Mouse (Mus musculus) hindbrain, embryonic 11.5 days (tissue): ENCODE data around the gene Hyal2. TPM values are rescaled to one million over a fixed set of nuclear protein-coding genes. Genes with fewer than 3 reads are reported as not detected.
A peak's percentile ranks its signal among the peaks of the same experiment; 100 is the strongest.

Experiments used
- ATAC-seq: fragments of 200-750 bp; cut with Nextera tagmentation; 2 replicates; pipeline ENCODE4 v1.8.0; 2017; ENCODE audit warnings: mild to moderate bottlenecking, moderate TSS enrichment, moderate library complexity; ENCODE audit not compliant: low FRiP score
- DNase-seq: peaks from one replicate; pipeline ENCODE4 v3.0.0-alpha.2; 2015; ENCODE audit warnings: low spot score
- H3K27ac ChIP-seq: fragments of 300-500 bp; sonication (generic); 2 replicates; pipeline ENCODE4 v1.5.1; 2014; ENCODE audit warnings: mild to moderate bottlenecking, low read depth, low read length
- H3K27me3 ChIP-seq: fragments of 300-500 bp; sonication (generic); 2 replicates; pipeline ENCODE4 v1.6.1; 2014; ENCODE audit warnings: mild to moderate bottlenecking, low read length, moderate library complexity, mixed read lengths; ENCODE audit not compliant: control insufficient read depth, insufficient read depth
- H3K36me3 ChIP-seq: fragments of 300-500 bp; sonication (generic); 2 replicates; pipeline ENCODE4 v1.6.1; 2014; ENCODE audit warnings: mild to moderate bottlenecking, low read length, moderate library complexity, mixed read lengths; ENCODE audit not compliant: control insufficient read depth, insufficient read depth
- H3K4me1 ChIP-seq: fragments of 300-500 bp; sonication (generic); replicated peaks from 2 replicates; pipeline ENCODE4 v1.6.1; 2014; ENCODE audit warnings: low read length, mixed read lengths; ENCODE audit not compliant: control insufficient read depth, insufficient read depth
- H3K4me2 ChIP-seq: fragments of 300-500 bp; sonication (generic); replicated peaks from 2 replicates; pipeline ENCODE4 v1.6.1; 2014; ENCODE audit warnings: mild to moderate bottlenecking, low read depth, low read length
- H3K4me3 ChIP-seq: fragments of 300-500 bp; sonication (generic); 2 replicates; pipeline ENCODE4 v1.5.1; 2014; ENCODE audit warnings: low read depth, low read length
- H3K9ac ChIP-seq: fragments of 300-500 bp; sonication (generic); 2 replicates; pipeline ENCODE4 v1.6.1; 2014; ENCODE audit warnings: low read depth, low read length
- H3K9me3 ChIP-seq: fragments of 300-500 bp; sonication (generic); 2 replicates; pipeline ENCODE4 v1.6.1; 2016; ENCODE audit warnings: low read length; ENCODE audit not compliant: control insufficient read depth
- WGBS: fragments of 180-500 bp; shearing (Covaris S2); extraction: QIAGEN DNeasy Blood & Tissue Kit; methylation state at CpG from one replicate; pipeline ENCODE4 v1.1.7; 2014; 5-methylcytosine and 5-hydroxymethylcytosine counted together
- polyA plus RNA-seq: library from polyadenylated mRNA; unstranded; fragments of >200 nt; fragmentation: Nextera tagmentation; extraction: Ambion mirVana; gene quantifications from 2 replicates; pipeline ENCODE4 v1.2.1, GENCODE M21; 2014

Hyal2 gene
- polyA plus RNA-seq, 1 experiment from 2014 or later = 123 TPM

- Histone ChIP-seq H3K27ac (no peak overlapping the region), H3K4me2 (no peak overlapping the region; the same call in 1 of the 2 replicates)
- WGBS = 96% methylated on average over 10 of the region's 10 CpGs
Observed at GRCm38 (mm10) chr9:107577871-107578270, 10.1 kb downstream of the Hyal2 start.

GRCm38 (mm10) chr9:107578587-107578986 lies 10.8 kb downstream of the Hyal2 start, which contains the start of gene Naa80:
TSS of gene Naa80 (plus strand) at chr9:107578887.
- no peak for ATAC-seq
- Histone ChIP-seq H3K4me1 (peaks cover 7% of the 10 kb centered on the region), H3K9ac (no peak within 1 kb of the TSS), H3K4me3 (no peak within 1 kb of the TSS), H3K4me2 (no peak within 1 kb of the TSS; the same call in 1 of the 2 replicates), H3K27me3 (no peaks in the 10 kb centered on the region), H3K27ac (no peak within 1 kb of the TSS), H3K9me3 (no peaks in the 10 kb centered on the region), H3K36me3 (peaks cover 7% of the 10 kb centered on the region; the same call in 1 of the 2 replicates)
- no peak for DNase-seq
- 86% methylated on average over 3 of the region's 3 CpGs for WGBS

More at GRCm38 (mm10) chr9:107577871-107578270, 10.1 kb downstream of the Hyal2 start:
- no peak overlapping the region for H3K9ac ChIP-seq
- H3K9me3 ChIP-seq = no peaks in the 10 kb centered on the region
- H3K4me3 ChIP-seq = no peak overlapping the region
- H3K36me3 ChIP-seq = peaks cover 11% of the 10 kb centered on the region; the same call in 1 of the 2 replicates
- no peaks in the 10 kb centered on the region for H3K27me3 ChIP-seq
- DNase-seq (no peak), ATAC-seq (no peak)
- H3K4me1 ChIP-seq = peaks cover 7% of the 10 kb centered on the region

GRCm38 (mm10) chr9:107579023-107579900 lies 11.5 kb downstream of the Hyal2 start:
- no peak overlapping the region for H3K9ac ChIP-seq
- H3K4me1 ChIP-seq = peaks cover 7% of the 10 kb centered on the region
- no peak overlapping the region for H3K27ac ChIP-seq
- no peaks in the 10 kb centered on the region for H3K9me3 ChIP-seq
- no peak overlapping the region for H3K4me3 ChIP-seq
- 96% methylated on average over 14 of the region's 14 CpGs for WGBS
- ATAC-seq (no peak), DNase-seq (no peak)
- H3K27me3 ChIP-seq = no peaks in the 10 kb centered on the region
- no peak overlapping the region for H3K4me2 ChIP-seq
- H3K36me3 ChIP-seq = peaks cover 4% of the 10 kb centered on the region; the same call in 1 of the 2 replicates

GRCm38 (mm10) chr9:107580501-107581317 lies 13.0 kb downstream of the Hyal2 start, which contains the start of gene Hyal3:
TSS of gene Hyal3 (plus strand) at chr9:107580818.
- DNase-seq (peak; percentile 81), ATAC-seq (peak; percentile 66)
- Histone ChIP-seq H3K27me3 (no peaks in the 10 kb centered on the region), H3K4me1 (peaks cover 7% of the 10 kb centered on the region), H3K9ac (peak within 1 kb of the TSS; percentile 84), H3K4me2 (peak within 1 kb of the TSS; percentile 71), H3K36me3 (no peaks in the 10 kb centered on the region), H3K9me3 (no peaks in the 10 kb centered on the region), H3K4me3 (peak within 1 kb of the TSS; percentile 58), H3K27ac (peak within 1 kb of the TSS; percentile 47)
- 1% methylated on average over 32 of the region's 32 CpGs for WGBS

- no peaks in the 10 kb centered on the region for H3K27me3 ChIP-seq
- no peak for ATAC-seq
- H3K36me3 ChIP-seq = no peaks in the 10 kb centered on the region
- no peaks in the 10 kb centered on the region for H3K9me3 ChIP-seq
- WGBS = 76% methylated on average over 4 of the region's 4 CpGs
- H3K4me2 ChIP-seq = peak overlapping the region; percentile 71
- peaks cover 7% of the 10 kb centered on the region for H3K4me1 ChIP-seq
- H3K27ac ChIP-seq = no peak overlapping the region
- H3K9ac ChIP-seq = no peak overlapping the region
- H3K4me3 ChIP-seq = peak overlapping the region; percentile 58
- no peak for DNase-seq
Observed at GRCm38 (mm10) chr9:107581584-107581983, 13.8 kb downstream of the Hyal2 start.

GRCm38 (mm10) chr9:107582509-107583062 lies 14.8 kb downstream of the Hyal2 start:
- H3K9me3 ChIP-seq = no peaks in the 10 kb centered on the region
- ATAC-seq = no peak
- 92% methylated on average over 7 of the region's 7 CpGs for WGBS

GRCm38 (mm10) chr9:107583174-107583573 lies 15.4 kb downstream of the Hyal2 start:
- DNase-seq (no peak), ATAC-seq (no peak)
- Histone ChIP-seq H3K9me3 (no peaks in the 10 kb centered on the region), H3K4me3 (no peak overlapping the region), H3K4me1 (peaks cover 6% of the 10 kb centered on the region; the same call in 1 of the 2 replicates), H3K27me3 (no peaks in the 10 kb centered on the region), H3K27ac (no peak overlapping the region), H3K4me2 (no peak overlapping the region), H3K36me3 (no peaks in the 10 kb centered on the region), H3K9ac (no peak overlapping the region)
- 91% methylated on average over 14 of the region's 14 CpGs for WGBS

More at GRCm38 (mm10) chr9:107582509-107583062, 14.8 kb downstream of the Hyal2 start:
- Histone ChIP-seq H3K36me3 (no peaks in the 10 kb centered on the region), H3K9ac (no peak overlapping the region), H3K4me3 (no peak overlapping the region), H3K4me1 (peaks cover 7% of the 10 kb centered on the region), H3K27ac (no peak overlapping the region), H3K27me3 (no peaks in the 10 kb centered on the region), H3K4me2 (no peak overlapping the region; the same call in 1 of the 2 replicates)
- DNase-seq = no peak

- no peaks in the 10 kb centered on the region for H3K27me3 ChIP-seq
- DNase-seq = no peak
- ATAC-seq = no peak
- no peaks in the 10 kb centered on the region for H3K9me3 ChIP-seq
- WGBS = 89% methylated on average over 5 of the region's 5 CpGs
- H3K36me3 ChIP-seq = 0 out of 2 replicates have a peak, but pooled peaks cover 2% of the 10 kb centered on the region
- no peak overlapping the region for H3K9ac ChIP-seq
- no peak overlapping the region for H3K27ac ChIP-seq
- H3K4me3 ChIP-seq = no peak overlapping the region
- H3K4me1 ChIP-seq = peaks cover 6% of the 10 kb centered on the region; the same call in 1 of the 2 replicates
- no peak overlapping the region for H3K4me2 ChIP-seq
Observed at GRCm38 (mm10) chr9:107586504-107586903, 18.8 kb downstream of the Hyal2 start.
